Mouse (Mus musculus) olfactory bulb, adult 2 months (tissue): ENCODE measurements around the gene Pygb. TPM values are rescaled to one million over a fixed set of nuclear protein-coding genes. Genes with fewer than 3 reads are reported as not detected.

Source experiments
- H3K27ac ChIP-seq: fragments of 200-500 bp; 2 replicates; pipeline ENCODE4 v1.5.1; 2012; ENCODE audit warnings: low read depth, low read length; ENCODE audit not compliant: insufficient read depth
- H3K4me1 ChIP-seq: fragments of 200-500 bp; 2 replicates; pipeline ENCODE4 v1.6.1; 2012; ENCODE audit warnings: low read length; ENCODE audit not compliant: control insufficient read depth, insufficient read depth
- H3K4me3 ChIP-seq: fragments of 200-500 bp; 2 replicates; pipeline ENCODE4 v1.5.1; 2012; ENCODE audit warnings: mild to moderate bottlenecking, low read depth, low read length, moderate library complexity; ENCODE audit not compliant: insufficient read depth
- CTCF ChIP-seq: fragments of 200-500 bp; IDR thresholded peaks from 2 replicates; pipeline ENCODE4 v1.5.1; 2012; ENCODE audit warnings: low read depth, mild to moderate bottlenecking, low read length, moderate library complexity; ENCODE audit not compliant: insufficient read depth
- POLR2A ChIP-seq: fragments of 200-500 bp; IDR thresholded peaks from 2 replicates; pipeline ENCODE4 v1.6.1; 2012; ENCODE audit warnings: mild to moderate bottlenecking, low read depth, low read length, moderate library complexity; ENCODE audit not compliant: insufficient read depth
- WGBS: fragments of 180-500 bp; shearing (Covaris S2); methylation state at CpG from one replicate; pipeline ENCODE4 v1.1.7; 2018; 5-methylcytosine and 5-hydroxymethylcytosine counted together
- polyA plus RNA-seq: library from polyadenylated mRNA; stranded (reverse); fragments of >200 nt; gene quantifications from 2 replicates; pipeline ENCODE4 v1.2.4, GENCODE M21; 2012; ENCODE audit warnings: low replicate concordance; ENCODE audit not compliant: missing spikeins, insufficient read depth, insufficient read length

The Pygb gene
- polyA plus RNA-seq, 1 experiment, result not detected

- no peak for TF ChIP-seq POLR2A
- TF ChIP-seq CTCF, result no peak
These were observed 24.1 kb downstream of the Pygb start for GRCm38 (mm10) chr2:150810603-150811002.

GRCm38 (mm10) chr2:150812816-150813215 is 26.3 kb downstream of the Pygb start:
- Histone ChIP-seq H3K4me3 (no peak overlapping the region), H3K27ac (no peak overlapping the region), H3K4me1 (peaks cover 8% of the 10 kb centered on the region; the same call in 1 of the 2 replicates)
- WGBS, result 94% methylated on average over 6 of the region's 6 CpGs
- no peak for TF ChIP-seq POLR2A
- TF ChIP-seq CTCF, result no peak

More at GRCm38 (mm10) chr2:150810603-150811002, 24.1 kb downstream of the Pygb start:
- 77% methylated on average over 5 of the region's 5 CpGs for WGBS
- H3K4me3 ChIP-seq, result no peak overlapping the region
- no peaks in the 10 kb centered on the region for H3K4me1 ChIP-seq
- no peak overlapping the region for H3K27ac ChIP-seq

GRCm38 (mm10) chr2:150816676-150817402 is 30.3 kb downstream of the Pygb start:
- WGBS, result 79% methylated on average over 18 of the region's 18 CpGs
- H3K4me3 ChIP-seq, result no peak overlapping the region
- H3K27ac ChIP-seq, result peak overlapping the region; percentile 20; the same call in 1 of the 2 replicates
- no peak for TF ChIP-seq POLR2A
- TF ChIP-seq CTCF, result no peak
- peaks cover 12% of the 10 kb centered on the region; the same call in 1 of the 2 replicates for H3K4me1 ChIP-seq

- Histone ChIP-seq H3K27ac (no peak overlapping the region), H3K4me3 (no peak overlapping the region), H3K4me1 (peaks cover 15% of the 10 kb centered on the region; the same call in 1 of the 2 replicates)
- TF ChIP-seq POLR2A (no peak), CTCF (no peak)
- 85% methylated on average over 8 of the region's 8 CpGs for WGBS
These were observed 32.2 kb downstream of the Pygb start for GRCm38 (mm10) chr2:150818742-150819141.

- Histone ChIP-seq H3K27ac (no peak overlapping the region), H3K4me1 (peaks cover 15% of the 10 kb centered on the region; the same call in 1 of the 2 replicates), H3K4me3 (no peak overlapping the region)
- no peak for TF ChIP-seq POLR2A
- WGBS, result 91% methylated on average over 8 of the region's 8 CpGs
These were observed 34.2 kb downstream of the Pygb start for GRCm38 (mm10) chr2:150820720-150821119.

- Histone ChIP-seq H3K4me3 (no peak overlapping the region), H3K27ac (no peak overlapping the region), H3K4me1 (peaks cover 7% of the 10 kb centered on the region; the same call in 1 of the 2 replicates)
- TF ChIP-seq POLR2A (no peak), CTCF (no peak)
- 63% methylated on average over 8 of the region's 8 CpGs for WGBS
These were observed 36.5 kb downstream of the Pygb start for GRCm38 (mm10) chr2:150822987-150823386.

- Histone ChIP-seq H3K4me3 (no peak overlapping the region), H3K4me1 (peaks cover 7% of the 10 kb centered on the region; the same call in 1 of the 2 replicates), H3K27ac (no peak overlapping the region)
- TF ChIP-seq CTCF (no peak), POLR2A (no peak)
- WGBS, result 71% methylated on average over 3 of the region's 3 CpGs
These were observed 39.9 kb downstream of the Pygb start for GRCm38 (mm10) chr2:150826426-150826825.

GRCm38 (mm10) chr2:150828164-150828563 is 41.6 kb downstream of the Pygb start:
- TF ChIP-seq POLR2A (no peak), CTCF (no peak)
- WGBS, result 81% methylated on average over 3 of the region's 3 CpGs
- no peaks in the 10 kb centered on the region for H3K4me1 ChIP-seq
- H3K4me3 ChIP-seq, result no peak overlapping the region
- H3K27ac ChIP-seq, result no peak overlapping the region

GRCm38 (mm10) chr2:150828654-150829053 is 42.1 kb downstream of the Pygb start:
- Histone ChIP-seq H3K27ac (no peak overlapping the region), H3K4me3 (no peak overlapping the region), H3K4me1 (no peaks in the 10 kb centered on the region)
- TF ChIP-seq CTCF (no peak), POLR2A (no peak)
- WGBS, result 85% methylated on average over 4 of the region's 4 CpGs
